Mouse (Mus musculus) heart, postnatal 0 days (tissue): Measurements from ENCODE around the gene Fcrl5.

Experiments used
- CTCF ChIP-seq: IDR thresholded peaks from 2 replicates; pipeline ENCODE4 v1.5.1; 2016; ENCODE audit warnings: antibody characterized with exemption, control low read depth, low read depth
- EP300 ChIP-seq: IDR thresholded peaks from 2 replicates; pipeline ENCODE4 v1.6.1; 2016; ENCODE audit warnings: antibody characterized with exemption, low read depth

- TF ChIP-seq CTCF (no peak), EP300 (no peak; the same call in 1 of the 2 replicates)
Measured at GRCm38 (mm10) chr3:87542481-87543215, 107.1 kb downstream of the Fcrl5 start.
